Mouse (Mus musculus): ENCODE results near the gene Sik3.

DNA sequence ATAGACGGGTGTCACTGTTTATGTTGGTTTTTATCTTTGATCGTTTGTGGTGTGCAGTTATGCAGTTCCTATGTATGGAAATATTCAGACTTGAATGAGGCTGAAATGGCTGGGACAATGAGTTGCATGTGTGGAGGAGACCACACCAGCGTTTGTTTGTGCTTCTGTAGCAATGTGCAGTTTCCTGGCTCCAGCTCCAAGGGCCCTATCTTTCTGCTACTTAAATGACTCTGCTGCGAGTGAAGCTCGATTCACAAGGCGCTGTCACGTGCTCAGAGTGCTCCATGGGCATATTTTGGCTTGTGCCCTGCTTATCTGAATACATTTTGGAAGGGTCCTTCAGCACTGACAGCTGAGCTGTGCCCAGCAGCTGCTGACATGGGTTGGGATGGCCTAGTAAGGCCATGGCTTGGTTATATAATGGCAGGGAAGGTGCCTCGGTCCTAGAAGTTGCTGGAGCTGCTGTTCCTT lies 2.5 kb downstream of the Sik3 start:
- TF ChIP-seq POLR2A (IDR thresholded peaks at IDR 0.05; ENCODE audit: control insufficient read depth, low read depth, low read length), result no peak
- TF ChIP-seq CTCF (IDR thresholded peaks at IDR 0.05; ENCODE audit: control insufficient read depth, insufficient read depth, insufficient replicate concordance, low read depth, low read length), result no peak
